Mouse (Mus musculus) embryonic facial prominence, embryonic 14.5 days (tissue): ENCODE results near the gene Gm21969. TPM values are rescaled to one million over a fixed set of nuclear protein-coding genes. Genes with fewer than 3 reads are reported as not detected.

Experiments
- ATAC-seq: fragments of 200-750 bp; cut with Nextera tagmentation; 2 replicates; pipeline ENCODE4 v1.8.0; 2017; ENCODE audit warnings: low read depth, moderate number of reproducible peaks, moderate TSS enrichment
- DNase-seq: peaks from one replicate; pipeline ENCODE4 v3.0.0-alpha.2; 2015; ENCODE audit warnings: low spot score
- H3K27ac ChIP-seq: fragments of 300-500 bp; sonication (generic); replicated peaks from 2 replicates; pipeline ENCODE4 v1.5.1; 2014; ENCODE audit warnings: low read depth, mild to moderate bottlenecking, low read length, moderate library complexity
- H3K27me3 ChIP-seq: fragments of 300-500 bp; sonication (generic); replicated peaks from 2 replicates; pipeline ENCODE4 v1.6.1; 2014; ENCODE audit warnings: low read length; ENCODE audit not compliant: control insufficient read depth, insufficient read depth
- H3K36me3 ChIP-seq: fragments of 300-500 bp; sonication (generic); 2 replicates; pipeline ENCODE4 v1.6.1; 2014; ENCODE audit warnings: low read length, mixed read lengths; ENCODE audit not compliant: control insufficient read depth, insufficient read depth
- H3K4me1 ChIP-seq: fragments of 300-500 bp; sonication (generic); 2 replicates; pipeline ENCODE4 v1.6.1; 2014; ENCODE audit warnings: antibody characterized with exemption, low read length; ENCODE audit not compliant: control insufficient read depth, insufficient read depth
- H3K4me2 ChIP-seq: fragments of 300-500 bp; sonication (generic); 2 replicates; pipeline ENCODE4 v1.6.1; 2014; ENCODE audit warnings: low read depth, mild to moderate bottlenecking, low read length, moderate library complexity, mixed read lengths
- H3K4me3 ChIP-seq: fragments of 300-500 bp; sonication (generic); 2 replicates; pipeline ENCODE4 v1.5.1; 2014; ENCODE audit warnings: low read depth, mild to moderate bottlenecking, low read length
- H3K9ac ChIP-seq: fragments of 300-500 bp; sonication (generic); 2 replicates; pipeline ENCODE4 v1.6.1; 2014; ENCODE audit warnings: low read depth, mild to moderate bottlenecking, low read length, moderate library complexity, mixed read lengths
- H3K9me3 ChIP-seq: fragments of 300-500 bp; sonication (generic); 2 replicates; pipeline ENCODE4 v1.6.1; 2016; ENCODE audit warnings: low read length; ENCODE audit not compliant: control insufficient read depth
- WGBS: fragments of 180-500 bp; shearing (Covaris S2); extraction: QIAGEN DNeasy Blood & Tissue Kit; methylation state at CpG from one replicate; pipeline ENCODE4 v1.1.7; 2014; 5-methylcytosine and 5-hydroxymethylcytosine counted together
- microRNA-seq: library from miRNA; unstranded; fragments of <30 nt; microRNA quantifications from one replicate; pipeline ENCODE4, GENCODE M21; 2016; ENCODE audit warnings: borderline number of aligned reads
- polyA plus RNA-seq: library from polyadenylated mRNA; unstranded; fragments of >200 nt; fragmentation: Nextera tagmentation; extraction: Ambion mirVana; gene quantifications from 2 replicates; pipeline ENCODE4 v1.2.1, GENCODE M21; 2014

Gene Gm21969
- polyA plus RNA-seq, 1 experiment from 2014 or later: not detected

DNA sequence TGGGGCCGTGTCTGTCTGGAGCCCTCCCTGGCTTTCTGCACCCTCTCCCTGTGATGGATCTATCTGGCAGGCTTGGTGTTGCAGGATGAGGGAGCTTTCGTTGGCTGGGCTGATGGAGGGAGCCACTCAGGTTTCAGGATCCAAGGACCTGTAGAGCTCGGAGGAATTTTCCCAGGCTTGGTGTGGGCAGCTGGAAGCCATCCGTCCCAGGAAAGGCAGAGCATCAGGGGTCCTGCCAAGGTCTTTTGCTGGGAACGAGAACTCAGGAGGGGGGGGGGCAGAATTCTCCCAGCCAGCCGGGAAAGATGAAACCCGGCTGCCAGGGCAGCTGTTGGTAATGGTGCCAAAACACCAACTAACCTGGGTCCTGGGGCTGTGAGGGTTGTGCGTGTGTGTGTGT, 95.6 kb downstream of the Gm21969 start:
- H3K27me3 ChIP-seq: no peaks in the 10 kb centered on the region
- H3K4me3 ChIP-seq: no peak overlapping the region
- no peaks in the 10 kb centered on the region for H3K36me3 ChIP-seq
- no peaks in the 10 kb centered on the region for H3K9me3 ChIP-seq
- no peaks in the 10 kb centered on the region for H3K4me1 ChIP-seq
- H3K4me2 ChIP-seq: no peak overlapping the region
- H3K27ac ChIP-seq: no peak overlapping the region
- WGBS: 45% methylated on average over 8 of the region's 8 CpGs
- no peak overlapping the region for H3K9ac ChIP-seq
- ATAC-seq (peak; percentile 78), DNase-seq (peak; percentile 79)

DNA sequence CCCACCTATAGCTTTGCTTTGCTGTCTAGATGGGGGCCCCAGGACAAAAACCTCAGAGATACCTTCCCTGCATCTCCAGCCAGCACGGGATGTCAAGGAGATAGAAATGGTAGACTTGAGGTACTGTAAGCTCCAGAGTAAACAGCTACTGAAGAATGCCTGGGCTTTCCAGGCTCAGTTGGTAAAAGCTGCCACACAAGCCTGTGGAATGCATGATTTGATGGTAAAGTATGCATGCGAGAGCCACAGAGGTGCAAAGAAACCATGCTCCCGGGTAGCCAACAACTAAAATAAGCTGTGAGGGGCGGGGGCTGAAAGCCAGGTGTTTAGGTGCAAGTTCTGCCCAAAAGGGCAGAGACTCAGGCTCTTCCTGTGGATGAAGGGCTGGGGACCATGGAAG, 99.9 kb downstream of the Gm21969 start:
- 59% methylated on average over 4 of the region's 4 CpGs for WGBS

DNA sequence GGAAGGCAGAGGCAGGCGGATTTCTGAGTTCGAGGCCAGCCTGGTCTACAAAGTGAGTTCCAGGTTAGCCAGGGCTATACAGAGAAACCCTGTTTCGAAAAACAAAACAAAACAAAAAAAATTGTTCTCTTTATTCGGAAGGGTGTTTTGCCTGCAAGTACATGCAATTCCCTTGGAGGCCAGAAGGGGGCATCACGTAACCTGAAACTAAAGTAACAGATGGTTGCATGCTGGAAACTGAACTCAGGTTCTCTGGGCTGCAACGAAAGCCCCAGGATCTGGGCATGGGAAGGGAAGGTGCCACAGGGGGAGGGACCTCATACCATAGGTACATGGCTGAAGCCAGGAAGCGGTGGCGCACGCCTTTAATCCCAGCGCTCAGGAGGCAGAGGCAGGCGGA, 100.5 kb downstream of the Gm21969 start:
- ATAC-seq (no peak), DNase-seq (no peak)
- Histone ChIP-seq H3K27me3 (no peaks in the 10 kb centered on the region), H3K4me1 (no peaks in the 10 kb centered on the region), H3K9me3 (no peaks in the 10 kb centered on the region), H3K4me3 (no peak overlapping the region), H3K36me3 (no peaks in the 10 kb centered on the region), H3K9ac (no peak overlapping the region), H3K27ac (no peak overlapping the region), H3K4me2 (no peak overlapping the region)
- WGBS: 87% methylated on average over 11 of the region's 11 CpGs

More for the DNA sequence above, 99.9 kb downstream of the Gm21969 start:
- DNase-seq: no peak
- Histone ChIP-seq H3K27ac (no peak overlapping the region), H3K9me3 (no peaks in the 10 kb centered on the region), H3K9ac (no peak overlapping the region), H3K27me3 (no peaks in the 10 kb centered on the region), H3K4me1 (no peaks in the 10 kb centered on the region), H3K4me3 (no peak overlapping the region), H3K36me3 (no peaks in the 10 kb centered on the region), H3K4me2 (no peak overlapping the region)
- no peak for ATAC-seq

DNA sequence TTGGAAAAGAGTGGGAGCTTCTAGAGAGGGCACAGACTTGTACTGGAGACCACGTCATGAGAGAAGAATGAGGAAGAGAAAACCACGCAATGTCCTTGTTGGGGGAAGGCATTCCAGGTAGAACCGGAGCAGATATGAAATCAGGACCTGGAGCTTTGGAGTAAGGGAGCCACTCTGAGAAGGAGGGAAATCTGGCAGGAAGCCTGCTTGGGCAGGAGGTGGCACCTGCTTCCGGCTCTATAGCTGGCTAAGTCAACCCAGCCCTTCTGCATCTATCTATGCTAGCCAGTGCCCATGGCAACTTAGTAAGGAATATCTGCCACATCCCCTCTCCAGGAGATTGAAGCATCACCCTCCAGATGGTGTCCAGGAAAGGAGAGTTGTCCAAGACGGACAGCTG, 103.0 kb downstream of the Gm21969 start:
- Histone ChIP-seq H3K36me3 (no peaks in the 10 kb centered on the region), H3K4me2 (no peak overlapping the region), H3K4me1 (no peaks in the 10 kb centered on the region), H3K9me3 (no peaks in the 10 kb centered on the region), H3K27ac (no peak overlapping the region), H3K9ac (no peak overlapping the region), H3K4me3 (no peak overlapping the region), H3K27me3 (no peaks in the 10 kb centered on the region; the same call in 1 of the 2 replicates)
- ATAC-seq: no peak
- WGBS: 77% methylated on average over 5 of the region's 5 CpGs
- DNase-seq: no peak

DNA sequence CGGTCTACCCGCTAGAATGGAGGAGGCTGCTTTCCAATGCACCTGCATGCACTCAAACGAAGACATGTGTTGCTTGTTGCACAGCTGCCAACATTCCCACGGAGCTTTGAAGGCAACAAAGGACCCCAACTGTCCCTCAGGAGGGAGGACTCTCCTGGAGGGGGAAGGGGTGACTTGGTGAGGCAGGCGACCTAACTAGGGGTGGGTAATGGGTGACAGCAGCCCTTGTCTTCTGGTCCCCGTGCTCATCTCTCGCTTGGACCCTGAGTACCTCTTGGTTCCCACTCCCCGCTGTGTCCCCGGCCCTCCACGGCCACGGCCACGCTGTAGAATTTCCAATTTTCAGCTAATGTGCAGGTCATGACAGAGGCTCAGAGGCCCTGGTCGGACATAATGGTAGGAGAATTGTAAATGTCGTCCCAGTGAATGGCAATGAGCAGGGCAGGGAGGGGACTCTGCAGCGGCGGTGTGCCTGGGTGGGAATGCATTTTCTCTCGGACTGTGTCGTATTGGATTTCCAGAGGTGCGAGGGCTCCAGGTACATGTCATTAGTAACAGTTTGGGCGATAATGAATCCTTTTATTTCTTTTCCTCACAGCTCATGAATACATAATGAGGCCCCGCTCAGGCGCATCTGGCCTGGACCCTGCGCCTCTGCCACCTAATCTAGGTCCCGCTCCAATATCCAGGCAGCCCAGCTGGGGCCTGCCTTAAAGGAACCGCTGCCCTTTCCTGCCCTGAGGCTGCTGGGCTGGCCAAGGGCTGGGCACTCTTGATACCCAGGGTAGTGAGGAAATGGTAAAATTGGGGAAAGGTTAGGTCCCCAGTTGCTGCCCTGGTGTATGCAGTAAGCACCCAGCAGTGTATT, 107.7 kb downstream of the Gm21969 start:
- Histone ChIP-seq H3K4me2 (no peak overlapping the region), H3K9ac (no peak overlapping the region), H3K9me3 (no peaks in the 10 kb centered on the region), H3K27me3 (no peaks in the 10 kb centered on the region; the same call in 1 of the 2 replicates), H3K36me3 (no peaks in the 10 kb centered on the region), H3K4me3 (no peak overlapping the region), H3K4me1 (peaks cover 8% of the 10 kb centered on the region), H3K27ac (no peak overlapping the region)
- WGBS: 38% methylated on average over 24 of the region's 25 CpGs
- no peak for ATAC-seq
- DNase-seq: no peak

Small RNA genes within 50 kb of the gene (microRNA-seq; reads per million reads assigned to microRNA genes)
- not detected for gene Gm25571
- gene Mir7020: not detected

Other genes with a start within 250 kb of the Gm21969 start
- gene Iffo2, start 72.6 kb upstream of the Gm21969 start, polyA plus RNA-seq: 4.8 and 5.8 TPM in 2 replicates
- gene Aldh4a1, start 19.7 kb downstream of the Gm21969 start, polyA plus RNA-seq: 21.1 and 23.9 TPM in 2 replicates
- gene Tas1r2, start 50.4 kb downstream of the Gm21969 start, polyA plus RNA-seq: not detected in 2 replicates
- 2.6 TPM in 2 replicates for gene Pax7, start 230.3 kb downstream of the Gm21969 start, polyA plus RNA-seq